Mouse (Mus musculus) embryonic fibroblast, embryonic 13.5 days (primary cell): Measurements from ENCODE around the gene Baz2a. TPM values are rescaled to one million over a fixed set of nuclear protein-coding genes. Genes with fewer than 3 reads are reported as not detected.
"Not testable (repeated sequence)": the region's sequence is repeated elsewhere in the genome, so short reads cannot be mapped to it uniquely, and the experiment has no call there.

Experiments used
- H3K27ac ChIP-seq: 2 replicates; pipeline ENCODE4 v1.5.1; 2012; ENCODE audit warnings: low read length, control low read depth, inconsistent platforms; ENCODE audit not compliant: insufficient read depth
- H3K4me1 ChIP-seq: 2 replicates; pipeline ENCODE4 v1.6.1; 2011; ENCODE audit warnings: low read length; ENCODE audit not compliant: control insufficient read depth, insufficient read depth
- H3K4me3 ChIP-seq: 2 replicates; pipeline ENCODE4 v1.5.1; 2011; ENCODE audit warnings: mild to moderate bottlenecking, control low read depth, low read length; ENCODE audit not compliant: insufficient read depth
- CTCF ChIP-seq: IDR thresholded peaks from 2 replicates; pipeline ENCODE4 v1.5.1; 2011; ENCODE audit warnings: mild to moderate bottlenecking, control low read depth, low read length, moderate library complexity, borderline replicate concordance; ENCODE audit not compliant: insufficient read depth
- POLR2A ChIP-seq: IDR thresholded peaks from 2 replicates; pipeline ENCODE4 v1.6.1; 2011; ENCODE audit warnings: low read depth, mild to moderate bottlenecking, control low read depth, low read length, moderate library complexity
- polyA plus RNA-seq: library from polyadenylated mRNA; stranded (reverse); fragments of >200 nt; gene quantifications from 2 replicates; pipeline ENCODE4 v1.2.4, GENCODE M21; 2011; ENCODE audit warnings: low read depth; ENCODE audit not compliant: missing spikeins, insufficient read length

Baz2a gene
- polyA plus RNA-seq, 1 experiment: 32.4 TPM

GRCm38 (mm10) chr10:128081807-128082476 lies 9.4 kb upstream of the Baz2a start:
- Histone ChIP-seq H3K27ac (peak overlapping the region; percentile 24; the same call in 1 of the 2 replicates), H3K4me3 (peak overlapping the region; percentile 69), H3K4me1 (peaks cover 2% of the 10 kb centered on the region; the same call in 1 of the 2 replicates)
- TF ChIP-seq CTCF: no peak
- TF ChIP-seq POLR2A: no peak

GRCm38 (mm10) chr10:128082477-128082808 lies 8.9 kb upstream of the Baz2a start:
- Histone ChIP-seq H3K27ac (peak overlapping the region; percentile 24), H3K4me3 (peak overlapping the region; percentile 69), H3K4me1 (peaks cover 2% of the 10 kb centered on the region; the same call in 1 of the 2 replicates)
- TF ChIP-seq CTCF (no peak), POLR2A (no peak)

GRCm38 (mm10) chr10:128082880-128083421 lies 8.4 kb upstream of the Baz2a start, which contains the start of gene Atp5b:
Atp5b (plus strand) TSS chr10:128083273.
- TF ChIP-seq CTCF (no peak), POLR2A (peak; percentile 93)
- peak within 1 kb of the TSS; percentile 34 for H3K27ac ChIP-seq
- H3K4me1 ChIP-seq: peaks cover 2% of the 10 kb centered on the region; the same call in 1 of the 2 replicates
- H3K4me3 ChIP-seq: peak within 1 kb of the TSS; percentile 93

- 0 out of 2 replicates have a peak, but pooled peaks have one; percentile 11 for TF ChIP-seq POLR2A
- TF ChIP-seq CTCF: no peak
- peak overlapping the region; percentile 34; the same call in 1 of the 2 replicates for H3K27ac ChIP-seq
- peak overlapping the region; percentile 93 for H3K4me3 ChIP-seq
- H3K4me1 ChIP-seq: peaks cover 2% of the 10 kb centered on the region; the same call in 1 of the 2 replicates
Observed at GRCm38 (mm10) chr10:128083688-128084087, 7.7 kb upstream of the Baz2a start.

- Histone ChIP-seq H3K27ac (no peak overlapping the region), H3K4me3 (peak overlapping the region; percentile 93)
- TF ChIP-seq CTCF: no peak
- TF ChIP-seq POLR2A: 0 out of 2 replicates have a peak, but pooled peaks have one; percentile 3
Observed at GRCm38 (mm10) chr10:128084160-128084559, 7.2 kb upstream of the Baz2a start.

GRCm38 (mm10) chr10:128086391-128086790 lies 5.0 kb upstream of the Baz2a start:
- Histone ChIP-seq H3K4me1 (peaks cover 2% of the 10 kb centered on the region; the same call in 1 of the 2 replicates), H3K27ac (no peak overlapping the region), H3K4me3 (no peak overlapping the region)
- TF ChIP-seq POLR2A (no peak), CTCF (no peak)

More at GRCm38 (mm10) chr10:128084160-128084559, 7.2 kb upstream of the Baz2a start:
- H3K4me1 ChIP-seq: peaks cover 2% of the 10 kb centered on the region; the same call in 1 of the 2 replicates

GRCm38 (mm10) chr10:128087216-128087615 lies 4.2 kb upstream of the Baz2a start:
- not testable (repeated sequence) for H3K27ac ChIP-seq, H3K4me3 ChIP-seq, H3K4me1 ChIP-seq

- Histone ChIP-seq H3K4me1 (no peaks in the 10 kb centered on the region; the same call in 1 of the 2 replicates), H3K4me3 (no peak overlapping the region), H3K27ac (no peak overlapping the region)
- TF ChIP-seq CTCF (no peak), POLR2A (no peak)
Observed at GRCm38 (mm10) chr10:128088181-128088580, 3.2 kb upstream of the Baz2a start.

- H3K4me1 ChIP-seq: no peaks in the 10 kb centered on the region; the same call in none of the 2 replicates
- H3K27ac ChIP-seq: no peak overlapping the region
- no peak overlapping the region for H3K4me3 ChIP-seq
- no peak for TF ChIP-seq CTCF
Observed at GRCm38 (mm10) chr10:128089842-128090241, 1.5 kb upstream of the Baz2a start.
